Mouse (Mus musculus) cerebellum, adult 2 months (tissue): ENCODE measurements around the gene Phf8.

Experiments
- CTCF ChIP-seq: fragments of 200-500 bp; IDR thresholded peaks from 2 replicates; pipeline ENCODE4 v1.5.1; 2011; ENCODE audit warnings: low read depth, mild to moderate bottlenecking, control low read depth, low read length, moderate library complexity, borderline replicate concordance; ENCODE audit not compliant: insufficient read depth
- POLR2A ChIP-seq: fragments of 200-500 bp; IDR thresholded peaks from 2 replicates; pipeline ENCODE4 v1.6.1; 2011; ENCODE audit warnings: low read length, control low read depth, borderline replicate concordance; ENCODE audit not compliant: insufficient read depth

DNA sequence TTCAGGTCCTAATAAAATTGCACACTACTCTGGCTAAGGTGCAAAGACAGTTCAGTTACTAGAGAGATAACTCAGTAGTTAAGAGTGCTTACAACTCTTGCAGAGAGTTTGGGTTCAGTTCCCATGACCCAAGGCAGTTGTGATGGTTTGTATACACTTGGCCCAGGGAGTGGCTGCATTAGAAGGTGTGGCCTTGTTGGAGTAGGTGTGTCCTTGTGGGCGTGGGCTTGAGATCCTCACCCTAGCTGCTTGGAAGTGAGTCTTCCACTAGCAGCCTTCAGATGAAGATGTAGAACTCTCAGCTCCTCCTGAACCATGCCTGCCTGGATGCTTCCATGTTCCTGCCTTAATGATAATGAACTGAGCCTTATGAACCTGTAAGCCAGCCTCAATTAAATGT is 2.3 kb upstream of the Phf8 start:
- TF ChIP-seq CTCF, result no peak
- no peak for TF ChIP-seq POLR2A
